Mouse (Mus musculus): ENCODE measurements around the gene Mpc2. TPM values are rescaled to one million over a fixed set of nuclear protein-coding genes. Genes with fewer than 3 reads are reported as not detected.

The Mpc2 gene
- 100 to 1,000 TPM; 124 to 128 TPM for total RNA-seq (2021)
- long read RNA-seq, transcript Mpc2-201 (5 exons, 1,025 nt) = major isoform, 218 of 236 reads
- long read RNA-seq, partial matches to known transcripts = 1 of 236 reads
- long read RNA-seq, other reads (novel, unspliced or antisense) = 15 of 236 reads

- peak; percentile 100 for DNase-seq (ENCODE audit: low spot score in 2 of 2)
Observed at GRCm38 (mm10) chr1:165460360-165460800, at the start of gene Mpc2, which contains the start of gene Dcaf6. Gene Mpc2 (plus strand): TSS chr1:165460637. Gene Dcaf6 (minus strand): TSS chr1:165460475.

- DNase-seq (ENCODE audit: low spot score in 2 of 2) = no peak
Observed at GRCm38 (mm10) chr1:165421357-165421915, 39.0 kb upstream of the Mpc2 start.

- no peak for DNase-seq (ENCODE audit: low spot score in 2 of 2)
Observed at GRCm38 (mm10) chr1:165426254-165426653, 34.2 kb upstream of the Mpc2 start.

GRCm38 (mm10) chr1:165432883-165433282 lies 27.6 kb upstream of the Mpc2 start:
- DNase-seq (ENCODE audit: low spot score in 2 of 2) = no peak

GRCm38 (mm10) chr1:165438289-165439021 lies 22.0 kb upstream of the Mpc2 start:
- no peak for DNase-seq (ENCODE audit: low spot score in 2 of 2)

GRCm38 (mm10) chr1:165440788-165441187 lies 19.6 kb upstream of the Mpc2 start:
- DNase-seq (ENCODE audit: low spot score in 2 of 2) = no peak

GRCm38 (mm10) chr1:165441201-165441600 lies 19.2 kb upstream of the Mpc2 start:
- no peak for DNase-seq (ENCODE audit: low spot score in 2 of 2)

GRCm38 (mm10) chr1:165441719-165442118 lies 18.7 kb upstream of the Mpc2 start:
- no peak for DNase-seq (ENCODE audit: low spot score in 2 of 2)

- no peak for DNase-seq (ENCODE audit: low spot score in 2 of 2)
Observed at GRCm38 (mm10) chr1:165459041-165459502, 1.4 kb upstream of the Mpc2 start.

GRCm38 (mm10) chr1:165459503-165460181 lies 795 bp upstream of the Mpc2 start:
- peak; percentile 50 to 65 for DNase-seq (ENCODE audit: low spot score in 2 of 2)

GRCm38 (mm10) chr1:165460801-165461377 lies 452 bp downstream of the Mpc2 start:
- DNase-seq (ENCODE audit: low spot score in 2 of 2) = peak; percentile 97 to 98

GRCm38 (mm10) chr1:165461681-165462080 lies 1.2 kb downstream of the Mpc2 start:
- peak in 1 of 2 experiments; percentile 17 for DNase-seq (ENCODE audit: low spot score in 2 of 2)

- DNase-seq (ENCODE audit: low spot score in 2 of 2) = no peak
Observed at GRCm38 (mm10) chr1:165462861-165463260, 2.4 kb downstream of the Mpc2 start.

- no peak for DNase-seq (ENCODE audit: low spot score in 2 of 2)
Observed at GRCm38 (mm10) chr1:165464574-165464973, 4.1 kb downstream of the Mpc2 start.

GRCm38 (mm10) chr1:165468971-165469370 lies 8.5 kb downstream of the Mpc2 start:
- no peak for DNase-seq (ENCODE audit: low spot score in 2 of 2)

- DNase-seq (ENCODE audit: low spot score in 2 of 2) = no peak
Observed at GRCm38 (mm10) chr1:165469717-165470116, 9.3 kb downstream of the Mpc2 start.

GRCm38 (mm10) chr1:165471490-165471889 lies 11.1 kb downstream of the Mpc2 start:
- DNase-seq (ENCODE audit: low spot score in 2 of 2) = no peak

GRCm38 (mm10) chr1:165484688-165485233 lies 24.3 kb downstream of the Mpc2 start, which contains the start of gene Adcy10:
Gene Adcy10 (plus strand): TSS chr1:165485183.
- DNase-seq (ENCODE audit: low spot score in 2 of 2) = no peak

GRCm38 (mm10) chr1:165486108-165486507 lies 25.7 kb downstream of the Mpc2 start:
- DNase-seq (ENCODE audit: low spot score in 2 of 2) = no peak

- DNase-seq (ENCODE audit: low spot score in 2 of 2) = no peak
Observed at GRCm38 (mm10) chr1:165489197-165489596, 28.8 kb downstream of the Mpc2 start.

- DNase-seq (ENCODE audit: low spot score in 2 of 2) = no peak
Observed at GRCm38 (mm10) chr1:165498856-165499255, 38.4 kb downstream of the Mpc2 start.

Data from layer of hippocampus, postnatal 10 days (tissue).